Mouse (Mus musculus): ENCODE measurements around the gene Clps. TPM values are rescaled to one million over a fixed set of nuclear protein-coding genes. Genes with fewer than 3 reads are reported as not detected.

The Clps gene
- not detected for polyA plus RNA-seq (2017; shearing (Covaris generic))

GRCm38 (mm10) chr17:28560598-28560997 lies at the start of gene Clps:
Gene Clps (minus strand): TSS chr17:28560766.

GRCm38 (mm10) chr17:28575244-28576125 lies 14.9 kb upstream of the Clps start, which contains the start of gene Lhfpl5:
Gene Lhfpl5 (plus strand): TSS chr17:28575641.

GRCm38 (mm10) chr17:28549111-28549510 lies 11.5 kb downstream of the Clps start, which contains the start of gene Clpsl2:
Gene Clpsl2 (plus strand): TSS chr17:28549411.

GRCm38 (mm10) chr17:28530506-28530905 lies 30.1 kb downstream of the Clps start, which contains the start of gene Armc12:
Gene Armc12 (plus strand): TSS chr17:28530806.

GRCm38 (mm10) chr17:28517441-28517955 lies 43.1 kb downstream of the Clps start, which contains the start of gene Fkbp5:
Gene Fkbp5 (minus strand): TSS chr17:28517527.

Other genes starting within 250 kb of the Clps start
- 15.5 TPM for gene Fance, start 247.2 kb downstream of the Clps start, polyA plus RNA-seq (2017; shearing (Covaris generic))
- gene Rpl10a, start 232.3 kb downstream of the Clps start, polyA plus RNA-seq (2017; shearing (Covaris generic)), result 257 TPM
- not detected for gene Tead3, start 209.9 kb downstream of the Clps start, polyA plus RNA-seq (2017; shearing (Covaris generic))
- 0.87 TPM for gene Tulp1, start 195.5 kb downstream of the Clps start, polyA plus RNA-seq (2017; shearing (Covaris generic))
- gene Fkbp5, start 43.2 kb downstream of the Clps start, polyA plus RNA-seq (2017; shearing (Covaris generic)), result 67.9 TPM
- not detected for gene Armc12, start 30.0 kb downstream of the Clps start, polyA plus RNA-seq (2017; shearing (Covaris generic))
- gene Clpsl2, start 11.4 kb downstream of the Clps start, polyA plus RNA-seq (2017; shearing (Covaris generic)), result not detected
- not detected for gene Lhfpl5, start 14.9 kb upstream of the Clps start, polyA plus RNA-seq (2017; shearing (Covaris generic))
- gene Srpk1, start 61.9 kb upstream of the Clps start, polyA plus RNA-seq (2017; shearing (Covaris generic)), result 265 TPM
- 0.54 TPM for gene Slc26a8, start 129.5 kb upstream of the Clps start, polyA plus RNA-seq (2017; shearing (Covaris generic))
- gene Mapk14, start 130.6 kb upstream of the Clps start, polyA plus RNA-seq (2017; shearing (Covaris generic)), result 107 TPM
- gene AC170998.1, start 165.3 kb upstream of the Clps start, polyA plus RNA-seq (2017; shearing (Covaris generic)), result 8.5 TPM
- gene Mapk13, start 208.5 kb upstream of the Clps start, polyA plus RNA-seq (2017; shearing (Covaris generic)), result not detected
- 15.1 TPM for gene Brpf3, start 240.3 kb upstream of the Clps start, polyA plus RNA-seq (2017; shearing (Covaris generic))

Measured in effector memory CD4-positive, alpha-beta T cell, adult 7 months (primary cell).